Mouse (Mus musculus) stomach, embryonic 14.5 days (tissue): Measurements from ENCODE around the gene Map7. TPM values are rescaled to one million over a fixed set of nuclear protein-coding genes. Genes with fewer than 3 reads are reported as not detected.

ENCODE experiments used
- ATAC-seq: fragments of 200-750 bp; cut with Nextera tagmentation; 2 replicates; pipeline ENCODE4 v1.8.0; 2017; ENCODE audit warnings: low read depth, moderate TSS enrichment; ENCODE audit not compliant: insufficient number of reproducible peaks, insufficient read depth, low FRiP score
- H3K27ac ChIP-seq: fragments of 300-500 bp; sonication (generic); 2 replicates; pipeline ENCODE4 v1.5.1; 2014; ENCODE audit warnings: mild to moderate bottlenecking, low read length, moderate library complexity, mixed read lengths
- H3K27me3 ChIP-seq: fragments of 300-500 bp; sonication (generic); 2 replicates; pipeline ENCODE4 v1.6.1; 2014; ENCODE audit warnings: low read length, control low read depth, mixed read lengths; ENCODE audit not compliant: control insufficient read depth, insufficient read depth
- H3K36me3 ChIP-seq: fragments of 300-500 bp; sonication (generic); 2 replicates; pipeline ENCODE4 v1.6.1; 2014; ENCODE audit warnings: mild to moderate bottlenecking, control low read depth, low read length, moderate library complexity, mixed read lengths; ENCODE audit not compliant: control insufficient read depth, insufficient read depth
- H3K4me1 ChIP-seq: fragments of 300-500 bp; sonication (generic); 2 replicates; pipeline ENCODE4 v1.6.1; 2014; ENCODE audit warnings: low read length, control low read depth, mixed read lengths; ENCODE audit not compliant: control insufficient read depth, insufficient read depth
- H3K4me2 ChIP-seq: fragments of 300-500 bp; sonication (generic); replicated peaks from 2 replicates; pipeline ENCODE4 v1.6.1; 2014; ENCODE audit warnings: low read depth, low read length, control low read depth
- H3K4me3 ChIP-seq: fragments of 300-500 bp; sonication (generic); 2 replicates; pipeline ENCODE4 v1.5.1; 2014; ENCODE audit warnings: low read depth, low read length, control low read depth
- H3K9ac ChIP-seq: fragments of 300-500 bp; sonication (generic); replicated peaks from 2 replicates; pipeline ENCODE4 v1.6.1; 2014; ENCODE audit warnings: low read depth, mild to moderate bottlenecking, control low read depth, low read length, moderate library complexity, mixed read lengths
- H3K9me3 ChIP-seq: fragments of 300-500 bp; sonication (generic); 2 replicates; pipeline ENCODE4 v1.6.1; 2016; ENCODE audit warnings: low read depth, low read length, control low read depth; ENCODE audit not compliant: control insufficient read depth
- WGBS: fragments of 180-500 bp; shearing (Covaris S2); extraction: QIAGEN DNeasy Blood & Tissue Kit; methylation state at CpG from one replicate; pipeline ENCODE4 v1.1.7; 2014; 5-methylcytosine and 5-hydroxymethylcytosine counted together
- polyA plus RNA-seq: library from polyadenylated mRNA; unstranded; fragments of >200 nt; fragmentation: Nextera tagmentation; extraction: Ambion mirVana; gene quantifications from 2 replicates; pipeline ENCODE4 v1.2.1, GENCODE M21; 2014

Map7 gene
- polyA plus RNA-seq, 1 experiment from 2014 or later = 12.0 TPM

- H3K4me1 ChIP-seq = no peaks in the 10 kb centered on the region
- H3K27me3 ChIP-seq = no peaks in the 10 kb centered on the region
- H3K9me3 ChIP-seq = no peaks in the 10 kb centered on the region
- 86% methylated on average over 9 of the region's 9 CpGs for WGBS
- H3K9ac ChIP-seq = no peak overlapping the region
- H3K27ac ChIP-seq = no peak overlapping the region
- no peak overlapping the region for H3K4me2 ChIP-seq
- ATAC-seq = no peak
- H3K4me3 ChIP-seq = no peak overlapping the region
- no peaks in the 10 kb centered on the region for H3K36me3 ChIP-seq
Measured at GRCm38 (mm10) chr10:20274022-20274421, 125.8 kb downstream of the Map7 start.

DNA sequence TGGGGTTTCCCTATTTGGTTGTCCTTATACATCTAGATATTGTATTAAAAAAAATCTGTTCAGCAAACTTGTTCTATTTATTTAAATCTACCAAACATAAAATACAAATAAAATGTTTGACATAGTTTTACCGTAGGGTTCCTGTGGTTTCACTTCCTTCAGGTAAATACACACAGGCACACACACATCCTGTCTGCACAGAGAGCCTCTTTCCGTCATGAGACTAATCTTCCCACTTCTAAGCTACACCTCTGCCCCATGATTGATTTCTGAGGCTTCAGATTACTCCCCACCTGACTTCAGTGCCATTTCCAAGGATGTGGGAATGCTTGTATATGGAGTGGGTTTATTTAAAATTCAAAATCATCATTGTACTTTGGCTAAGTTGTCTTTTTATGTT lies 133.2 kb downstream of the Map7 start:
- no peak overlapping the region for H3K27ac ChIP-seq
- H3K27me3 ChIP-seq = no peaks in the 10 kb centered on the region
- no peak overlapping the region for H3K9ac ChIP-seq
- no peak overlapping the region for H3K4me3 ChIP-seq
- H3K4me1 ChIP-seq = peaks cover 11% of the 10 kb centered on the region
- no peak for ATAC-seq
- H3K36me3 ChIP-seq = no peaks in the 10 kb centered on the region
- 28% methylated on average over 2 of the region's 2 CpGs for WGBS
- no peak overlapping the region for H3K4me2 ChIP-seq
- no peaks in the 10 kb centered on the region for H3K9me3 ChIP-seq

DNA sequence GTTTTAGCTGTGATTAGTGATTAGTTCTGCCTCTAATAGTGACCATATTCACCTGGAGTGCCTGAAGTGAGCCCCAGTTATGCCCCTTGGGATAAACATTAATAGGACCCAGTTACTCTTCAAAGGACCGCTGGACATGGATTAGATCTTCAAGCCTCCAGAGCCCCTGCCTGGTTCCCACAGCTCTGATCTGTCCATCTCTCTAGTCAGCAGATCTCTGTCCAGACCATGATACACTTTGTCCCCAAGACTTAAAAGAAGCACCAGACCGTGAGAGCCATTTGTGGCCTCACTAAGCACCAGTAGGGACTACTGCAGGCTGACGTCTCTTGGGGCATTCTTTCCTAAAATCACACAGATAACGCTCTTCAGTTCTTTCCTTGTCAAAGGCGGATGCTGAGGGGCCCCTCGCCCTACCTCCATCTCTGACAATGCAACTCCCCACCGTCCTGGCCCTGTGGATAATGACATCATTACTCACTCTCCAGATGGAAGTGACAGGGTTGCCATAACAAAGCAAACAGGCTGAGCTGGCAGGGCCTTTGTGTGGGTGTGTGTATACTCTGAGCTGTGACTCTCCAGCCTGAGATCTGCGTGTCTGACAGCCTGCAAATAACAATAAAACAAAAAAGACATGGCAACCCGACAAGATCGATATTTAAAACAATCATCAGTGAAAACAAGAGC lies 137.2 kb downstream of the Map7 start:
- H3K4me2 ChIP-seq = no peak overlapping the region
- ATAC-seq = peak; percentile 75

DNA sequence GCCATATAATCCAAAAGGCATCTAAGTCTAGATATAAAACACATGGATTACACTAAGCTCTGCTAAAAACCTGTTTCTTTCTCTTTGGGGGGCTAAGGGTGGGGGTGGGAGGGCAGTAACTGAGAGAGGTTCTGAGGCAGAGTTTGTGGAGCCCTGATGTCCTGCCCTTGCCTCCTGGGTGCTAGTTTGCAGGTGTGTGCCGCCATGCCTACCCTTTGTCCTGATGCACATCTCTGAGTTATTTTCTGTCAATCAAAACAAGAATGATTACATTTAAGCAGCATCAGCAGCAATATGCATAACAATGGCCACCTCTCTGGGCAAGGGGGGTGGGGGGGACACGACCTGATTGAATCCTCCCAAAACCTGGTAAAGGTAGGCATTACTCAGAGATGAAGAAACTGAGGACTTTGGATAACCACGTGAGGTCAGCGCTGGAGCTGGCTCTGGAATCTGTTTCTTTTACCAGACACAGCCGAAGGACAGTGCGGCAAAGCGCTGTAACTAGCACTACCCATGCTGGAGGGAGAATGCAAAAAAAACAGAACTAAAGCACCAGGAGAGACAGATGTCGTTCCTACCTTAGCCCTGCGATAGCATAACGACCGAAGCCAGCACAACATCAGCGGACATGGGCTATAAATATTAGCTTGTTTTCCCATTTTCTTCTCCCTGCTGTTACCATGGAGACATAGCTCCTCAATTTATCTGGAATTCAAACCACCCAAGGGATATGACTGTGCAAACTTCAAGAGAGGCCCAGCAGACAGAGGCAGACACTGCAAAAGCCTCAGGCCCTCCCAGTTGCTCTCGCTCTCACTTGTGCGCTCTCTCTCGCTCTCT lies 137.9 kb downstream of the Map7 start:
- no peak overlapping the region for H3K9ac ChIP-seq
- H3K27ac ChIP-seq = peak overlapping the region; percentile 11; the same call in 1 of the 2 replicates
- no peaks in the 10 kb centered on the region for H3K36me3 ChIP-seq
- WGBS = 22% methylated on average over 15 of the region's 15 CpGs
- H3K4me1 ChIP-seq = peaks cover 12% of the 10 kb centered on the region
- peak; percentile 44; the same call in 1 of the 2 replicates for ATAC-seq
- H3K27me3 ChIP-seq = no peaks in the 10 kb centered on the region
- H3K9me3 ChIP-seq = no peaks in the 10 kb centered on the region
- H3K4me2 ChIP-seq = no peak overlapping the region
- H3K4me3 ChIP-seq = no peak overlapping the region

More for the DNA sequence above, 137.2 kb downstream of the Map7 start:
- Histone ChIP-seq H3K36me3 (no peaks in the 10 kb centered on the region), H3K4me1 (peaks cover 12% of the 10 kb centered on the region), H3K27ac (0 out of 2 replicates have a peak overlapping the region, but pooled peaks have one; percentile 11), H3K4me3 (no peak overlapping the region), H3K9ac (no peak overlapping the region), H3K27me3 (no peaks in the 10 kb centered on the region), H3K9me3 (no peaks in the 10 kb centered on the region)
- 9% methylated on average over 10 of the region's 10 CpGs for WGBS

- Histone ChIP-seq H3K4me2 (no peak overlapping the region), H3K4me1 (peaks cover 12% of the 10 kb centered on the region), H3K9me3 (no peaks in the 10 kb centered on the region), H3K36me3 (no peaks in the 10 kb centered on the region), H3K9ac (no peak overlapping the region), H3K27ac (no peak overlapping the region), H3K27me3 (no peaks in the 10 kb centered on the region), H3K4me3 (no peak overlapping the region)
- no peak for ATAC-seq
- 51% methylated on average over 6 of the region's 6 CpGs for WGBS
Measured at GRCm38 (mm10) chr10:20287369-20287768, 139.1 kb downstream of the Map7 start.

- Histone ChIP-seq H3K4me3 (no peak overlapping the region), H3K27ac (no peak overlapping the region), H3K27me3 (no peaks in the 10 kb centered on the region), H3K4me1 (peaks cover 10% of the 10 kb centered on the region), H3K9me3 (no peaks in the 10 kb centered on the region), H3K9ac (no peak overlapping the region), H3K36me3 (no peaks in the 10 kb centered on the region), H3K4me2 (peak overlapping the region; percentile 24)
- ATAC-seq = no peak; the same call in 1 of the 2 replicates
- 15% methylated on average over 11 of the region's 11 CpGs for WGBS
Measured at GRCm38 (mm10) chr10:20290467-20290883, 142.2 kb downstream of the Map7 start.

- Histone ChIP-seq H3K27ac (no peak overlapping the region), H3K36me3 (no peaks in the 10 kb centered on the region), H3K27me3 (no peaks in the 10 kb centered on the region), H3K4me3 (no peak overlapping the region), H3K4me1 (no peaks in the 10 kb centered on the region), H3K9me3 (no peaks in the 10 kb centered on the region), H3K9ac (no peak overlapping the region), H3K4me2 (no peak overlapping the region)
- ATAC-seq = no peak
- 67% methylated on average over 5 of the region's 5 CpGs for WGBS
Measured at GRCm38 (mm10) chr10:20295961-20296360, 147.7 kb downstream of the Map7 start.

DNA sequence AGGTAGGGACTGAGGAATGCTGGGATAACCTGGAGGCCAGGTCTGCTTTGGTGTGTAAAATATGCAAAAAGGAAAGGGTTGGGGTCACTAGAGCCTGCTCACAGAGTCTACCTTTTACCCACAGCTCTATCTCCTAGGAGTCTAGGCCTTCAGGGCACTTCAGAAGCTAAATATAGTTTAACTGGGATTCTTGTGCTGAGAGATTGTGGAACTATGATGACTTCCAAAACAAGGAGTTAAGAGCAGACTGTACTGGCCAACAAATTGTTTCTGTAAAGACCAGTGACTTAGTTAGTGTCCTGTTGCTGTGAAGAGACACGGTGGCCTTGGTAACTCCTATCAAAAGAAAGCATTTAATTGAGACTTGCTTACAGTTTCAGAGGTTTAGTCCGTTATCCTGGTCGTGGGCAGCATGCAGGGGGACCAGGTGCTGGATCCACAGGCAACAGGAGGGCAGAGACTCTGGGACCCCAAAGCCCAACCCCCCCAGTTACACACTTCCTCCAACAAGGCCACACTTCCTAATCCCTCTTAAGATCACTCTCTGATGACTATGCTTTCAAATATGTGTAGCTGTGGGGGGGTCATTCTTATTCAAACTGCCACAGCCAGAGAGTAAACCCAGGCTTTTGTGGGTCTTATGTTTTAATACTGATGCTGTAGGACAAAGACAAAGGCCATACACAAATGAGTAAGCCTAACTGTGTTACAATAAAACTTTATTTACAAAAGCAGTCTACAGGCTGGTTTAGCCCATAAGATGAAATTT lies 150.1 kb downstream of the Map7 start:
- Histone ChIP-seq H3K27me3 (no peaks in the 10 kb centered on the region), H3K36me3 (no peaks in the 10 kb centered on the region), H3K4me2 (no peak overlapping the region), H3K27ac (no peak overlapping the region), H3K9ac (no peak overlapping the region), H3K4me3 (no peak overlapping the region), H3K4me1 (no peaks in the 10 kb centered on the region), H3K9me3 (no peaks in the 10 kb centered on the region)
- no peak for ATAC-seq
- 58% methylated on average over 3 of the region's 3 CpGs for WGBS
